12 mouse cellular contexts compared by ENCODE assay signal in genomic region chr2:30351149-30351548, GRCm38 (mm10). TPM values are rescaled to one million over a fixed set of nuclear protein-coding genes. Genes with fewer than 3 reads are reported as not detected.
DNase-seq lines count a peak whose midpoint lies in the region.
"Had no signal": no experiment of that assay in that cellular context is flagged by ENCODE, and none has a peak within 500 bp of the region (broad histone marks: within the 10 kb centered on the region; RNA-seq: fewer than 3 reads in every experiment).

No protein-coding gene starts in this region.

- no peaks in the 10 kb centered on the region for H3K9me3 ChIP-seq in midbrain, embryonic 10.5 days (replicated peaks)
- H3K9me3 ChIP-seq: embryonic facial prominence, embryonic 13.5 days had no signal

- peaks cover 82% of the 10 kb centered on the region for H3K36me3 ChIP-seq in midbrain, embryonic 10.5 days

- H3K27ac ChIP-seq in midbrain, embryonic 10.5 days (replicated peaks): no peak overlapping the region

- DNase-seq in embryo, embryonic 11 days: peak; percentile 16
- no peak for DNase-seq in embryo, embryonic 9.5 days (ENCODE audit: extremely low spot score)
- DNase-seq in kidney, postnatal 36 days: peak; percentile 16 to 25
- no peak for DNase-seq in kidney, adult 11 months
- DNase-seq in 416B (ENCODE audit: low read depth) (peak; percentile 43), adipocyte (ENCODE audit: low spot score) (peak; percentile 90)
- no peak for DNase-seq in retina, postnatal 1 day
- DNase-seq in midbrain, embryonic 10.5 days (ENCODE audit: low spot score): no peak
- DNase-seq: gastrocnemius, postnatal 25 days; lung, adult 2 months had no signal

- H3K4me3 ChIP-seq in midbrain, embryonic 10.5 days: no peak overlapping the region
- H3K4me3 ChIP-seq: embryonic facial prominence, embryonic 13.5 days had no signal

- no peaks in the 10 kb centered on the region for H3K27me3 ChIP-seq in midbrain, embryonic 10.5 days (ENCODE audit: low read depth, poor library complexity, severe bottlenecking)
- H3K27me3 ChIP-seq: CH12.LX; embryonic facial prominence, embryonic 13.5 days had no signal

- 85% methylated on average over 2 of the region's 2 CpGs for WGBS in midbrain, embryonic 10.5 days

- H3K4me1 ChIP-seq in midbrain, embryonic 10.5 days: peaks cover 8% of the 10 kb centered on the region; the same call in 1 of the 2 replicates
- H3K4me1 ChIP-seq: embryonic facial prominence, embryonic 13.5 days had no signal

RNA-seq across cellular contexts. Expression of gene Sh3glb2, which starts 8.0 kb away (rescaled TPM):
- 70.7 and 84.7 TPM in 2 replicates for polyA plus RNA-seq in midbrain, embryonic 10.5 days (2016; fragmentation: Nextera tagmentation; extraction: Ambion mirVana)

RNA-seq across cellular contexts. Expression of gene Miga2, which starts 12.9 kb away (rescaled TPM):
- 27.8 and 29.6 TPM in 2 replicates for polyA plus RNA-seq in midbrain, embryonic 10.5 days (2016; fragmentation: Nextera tagmentation; extraction: Ambion mirVana)

RNA-seq across cellular contexts. Expression of gene Dolpp1, which starts 40.9 kb away (rescaled TPM):
- polyA plus RNA-seq in midbrain, embryonic 10.5 days (2016; fragmentation: Nextera tagmentation; extraction: Ambion mirVana): 53.2 and 62.7 TPM in 2 replicates

Comparison
In these comparisons a context has a peak if more than half of its experiments do, and no peak if none do; other contexts are left out.
1. DNase-seq: peak in embryo, embryonic 11 days (single experiment), kidney, postnatal 36 days (2 of 2), 416B (single experiment) and adipocyte (single experiment); none in embryo, embryonic 9.5 days (single experiment), kidney, adult 11 months (single experiment), retina, postnatal 1 day (single experiment) and midbrain, embryonic 10.5 days (single experiment).